Mouse (Mus musculus) common myeloid progenitor, adult 5-6 weeks (primary cell): ENCODE data around the gene Aff2. TPM values are rescaled to one million over a fixed set of nuclear protein-coding genes. Genes with fewer than 3 reads are reported as not detected.

Experiments
- ATAC-seq: replicated peaks from 2 replicates; pipeline ENCODE4 v1.8.0; 2016; ENCODE audit warnings: low read depth, mild to moderate bottlenecking, moderate TSS enrichment, inconsistent platforms; ENCODE audit not compliant: poor library complexity, severe bottlenecking
- total RNA-seq: library from RNA; stranded (forward); fragments of 200-1000, 187-1606 nt; gene quantifications from 2 replicates; pipeline ENCODE4 v1.2.3, GENCODE M21; 2017

Gene Aff2
- total RNA-seq, 1 experiment from 2014 or later: not detected

GRCm38 (mm10) chrX:69698840-69699239 lies 338.7 kb downstream of the Aff2 start:
- ATAC-seq: no peak

GRCm38 (mm10) chrX:69738972-69739371 lies 378.9 kb downstream of the Aff2 start:
- no peak for ATAC-seq

GRCm38 (mm10) chrX:69744962-69745597 lies 385.0 kb downstream of the Aff2 start:
- ATAC-seq: no peak

- no peak for ATAC-seq
Measured at GRCm38 (mm10) chrX:69801890-69802439, 441.9 kb downstream of the Aff2 start.

- no peak for ATAC-seq
Measured at GRCm38 (mm10) chrX:69802481-69802880, 442.4 kb downstream of the Aff2 start.

- no peak for ATAC-seq
Measured at GRCm38 (mm10) chrX:69811798-69812197, 451.7 kb downstream of the Aff2 start.

GRCm38 (mm10) chrX:69815054-69815453 lies 455.0 kb downstream of the Aff2 start:
- no peak for ATAC-seq

- no peak for ATAC-seq
Measured at GRCm38 (mm10) chrX:69817679-69818078, 457.6 kb downstream of the Aff2 start.

- ATAC-seq: no peak
Measured at GRCm38 (mm10) chrX:69818188-69818587, 458.1 kb downstream of the Aff2 start.

GRCm38 (mm10) chrX:69867601-69868000 lies 507.5 kb downstream of the Aff2 start:
- no peak for ATAC-seq

GRCm38 (mm10) chrX:69891713-69892112 lies 531.6 kb downstream of the Aff2 start:
- no peak for ATAC-seq
